Mouse (Mus musculus) G1E (cell line): ENCODE data around the gene C1rl. TPM values are rescaled to one million over a fixed set of nuclear protein-coding genes. Genes with fewer than 3 reads are reported as not detected.
"Not testable (repeated sequence)": the region's sequence is repeated elsewhere in the genome, so short reads cannot be mapped to it uniquely, and the experiment has no call there.

ENCODE experiments used
- ATAC-seq: 2 replicates; pipeline ENCODE4 v1.8.0; 2016; ENCODE audit warnings: mild to moderate bottlenecking; ENCODE audit not compliant: insufficient number of reproducible peaks, poor library complexity, low FRiP score, severe bottlenecking; ENCODE audit errors: extremely low read depth
- DNase-seq: peaks from one replicate; pipeline ENCODE4 v3.0.0; 2012; ENCODE audit warnings: low spot score
- H3K27me3 ChIP-seq: 2 replicates; pipeline ENCODE4 v1.6.1; 2012; ENCODE audit warnings: mild to moderate bottlenecking, low read length, inconsistent platforms; ENCODE audit not compliant: insufficient read depth
- H3K36me3 ChIP-seq: replicated peaks from 2 replicates; pipeline ENCODE3; 2012; ENCODE audit warnings: mild to moderate bottlenecking, inconsistent platforms
- H3K4me1 ChIP-seq: 2 replicates; pipeline ENCODE4 v1.6.1; 2012; ENCODE audit warnings: low read depth, low read length, inconsistent platforms, mixed read lengths; ENCODE audit not compliant: insufficient read depth
- H3K4me3 ChIP-seq: 2 replicates; pipeline ENCODE4 v1.5.1; 2012; ENCODE audit warnings: low read depth, mild to moderate bottlenecking, inconsistent platforms, low read length, moderate library complexity, mixed read lengths
- H3K9me3 ChIP-seq: replicated peaks from 2 replicates; pipeline ENCODE4 v1.6.1; 2012; ENCODE audit warnings: inconsistent platforms
- CTCF ChIP-seq: IDR thresholded peaks from 2 replicates; pipeline ENCODE4 v1.5.1; 2012; ENCODE audit warnings: low read depth, low read length, inconsistent platforms, mixed read lengths
- GATA1 ChIP-seq: IDR thresholded peaks from 2 replicates; pipeline ENCODE4 v1.6.1; 2012; ENCODE audit warnings: borderline replicate concordance, low read length, inconsistent platforms, mixed read lengths
- GATA2 ChIP-seq: IDR thresholded peaks from 2 replicates; pipeline ENCODE4 v1.6.1; 2012; ENCODE audit warnings: low read depth, low read length, inconsistent platforms, borderline replicate concordance
- POLR2AphosphoS5 ChIP-seq: IDR thresholded peaks from 2 replicates; pipeline ENCODE4 v1.6.1; 2012; ENCODE audit warnings: low read depth, low read length, inconsistent platforms; ENCODE audit not compliant: insufficient replicate concordance
- TAL1 ChIP-seq: conservative IDR thresholded peaks from 2 replicates; pipeline ENCODE4 v1.6.1; 2012; ENCODE audit warnings: low read depth, low read length, inconsistent platforms, mixed read lengths
- polyA plus RNA-seq: library from polyadenylated mRNA; stranded (reverse); fragments of >175 nt; gene quantifications from 2 replicates; pipeline ENCODE4 v1.2.3, GENCODE M21; 2012
- total RNA-seq, 2 experiments: library from RNA; stranded (forward) in 1 of 2; stranded (reverse) in 1 of 2; fragments of 200-1000 nt in 1 of 2; fragments of >200 nt in 1 of 2; fragmentation: Nextera tagmentation in 1 of 2; gene quantifications; 2 replicates each; pipeline ENCODE4 v1.2.3; 2014 to 2017

The C1rl gene
- total and polyA plus RNA-seq, 3 experiments, result 0.05 to 0.10 TPM; not detected in 1

- Histone ChIP-seq H3K4me1 (peaks cover 13% of the 10 kb centered on the region), H3K27me3 (peaks cover 12% of the 10 kb centered on the region; the same call in 1 of the 2 replicates)
Measured at GRCm38 (mm10) chr6:124477221-124477655, 15.7 kb upstream of the C1rl start.

GRCm38 (mm10) chr6:124477922-124478651, 14.8 kb upstream of the C1rl start:
- ATAC-seq, result no peak
- TF ChIP-seq GATA1 (no peak), GATA2 (no peak), POLR2AphosphoS5 (no peak), CTCF (no peak), TAL1 (no peak)

More at GRCm38 (mm10) chr6:124477221-124477655, 15.7 kb upstream of the C1rl start:
- Histone ChIP-seq H3K9me3 (no peaks in the 10 kb centered on the region), H3K36me3 (no peaks in the 10 kb centered on the region), H3K4me3 (no peak overlapping the region)
- DNase-seq (no peak), ATAC-seq (no peak)
- TF ChIP-seq TAL1, result no peak
- no peak for TF ChIP-seq GATA2
- TF ChIP-seq GATA1, result no peak
- no peak for TF ChIP-seq POLR2AphosphoS5
- TF ChIP-seq CTCF, result no peak

GRCm38 (mm10) chr6:124478874-124479572, 13.9 kb upstream of the C1rl start:
- H3K4me3 ChIP-seq, result no peak overlapping the region
- no peaks in the 10 kb centered on the region for H3K4me1 ChIP-seq
- peaks cover 17% of the 10 kb centered on the region; the same call in 1 of the 2 replicates for H3K27me3 ChIP-seq
- no peaks in the 10 kb centered on the region for H3K36me3 ChIP-seq
- DNase-seq (no peak), ATAC-seq (no peak)
- TF ChIP-seq GATA2 (no peak), CTCF (no peak), GATA1 (no peak), POLR2AphosphoS5 (no peak), TAL1 (no peak)
- H3K9me3 ChIP-seq, result no peaks in the 10 kb centered on the region

More at GRCm38 (mm10) chr6:124477922-124478651, 14.8 kb upstream of the C1rl start:
- Histone ChIP-seq H3K27me3 (peaks cover 14% of the 10 kb centered on the region; the same call in 1 of the 2 replicates), H3K4me3 (no peak overlapping the region), H3K36me3 (no peaks in the 10 kb centered on the region), H3K9me3 (no peaks in the 10 kb centered on the region), H3K4me1 (0 out of 2 replicates have a peak, but pooled peaks cover 4% of the 10 kb centered on the region)
- DNase-seq, result no peak

GRCm38 (mm10) chr6:124479573-124479930, 13.4 kb upstream of the C1rl start:
- no peak for DNase-seq
- ATAC-seq, result no peak
- Histone ChIP-seq H3K9me3 (no peaks in the 10 kb centered on the region), H3K4me1 (no peaks in the 10 kb centered on the region), H3K27me3 (peaks cover 17% of the 10 kb centered on the region; the same call in 1 of the 2 replicates), H3K36me3 (no peaks in the 10 kb centered on the region), H3K4me3 (no peak overlapping the region)
- TF ChIP-seq GATA1 (no peak), POLR2AphosphoS5 (no peak), TAL1 (no peak), CTCF (no peak), GATA2 (no peak)

DNA sequence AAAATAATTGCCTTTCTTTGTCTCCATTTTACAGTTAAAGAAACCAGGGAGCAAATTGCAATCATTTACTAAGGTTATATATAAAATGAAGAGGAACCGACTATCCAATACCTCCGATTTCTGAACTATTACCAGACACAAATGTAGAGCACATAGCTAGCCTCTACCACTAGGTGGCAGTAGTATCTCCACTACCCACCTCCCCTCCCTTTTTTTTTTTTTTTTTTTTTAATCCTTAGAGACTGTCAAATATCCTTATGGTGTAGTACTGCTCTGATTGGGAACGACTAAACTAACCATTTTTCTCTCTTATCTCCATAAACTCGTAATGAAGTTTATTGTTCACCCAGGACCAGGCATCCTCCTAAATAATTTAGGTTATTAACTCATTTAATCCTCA, 12.6 kb upstream of the C1rl start:
- no peaks in the 10 kb centered on the region for H3K4me1 ChIP-seq
- no peak overlapping the region for H3K4me3 ChIP-seq
- TF ChIP-seq GATA1 (no peak), CTCF (peak; percentile 50; the same call in 1 of the 2 replicates)
- H3K27me3 ChIP-seq, result peaks cover 17% of the 10 kb centered on the region; the same call in 1 of the 2 replicates
- no peaks in the 10 kb centered on the region for H3K9me3 ChIP-seq
- H3K36me3 ChIP-seq, result no peaks in the 10 kb centered on the region
- no peak for ATAC-seq
- DNase-seq, result peak; percentile 67

DNA sequence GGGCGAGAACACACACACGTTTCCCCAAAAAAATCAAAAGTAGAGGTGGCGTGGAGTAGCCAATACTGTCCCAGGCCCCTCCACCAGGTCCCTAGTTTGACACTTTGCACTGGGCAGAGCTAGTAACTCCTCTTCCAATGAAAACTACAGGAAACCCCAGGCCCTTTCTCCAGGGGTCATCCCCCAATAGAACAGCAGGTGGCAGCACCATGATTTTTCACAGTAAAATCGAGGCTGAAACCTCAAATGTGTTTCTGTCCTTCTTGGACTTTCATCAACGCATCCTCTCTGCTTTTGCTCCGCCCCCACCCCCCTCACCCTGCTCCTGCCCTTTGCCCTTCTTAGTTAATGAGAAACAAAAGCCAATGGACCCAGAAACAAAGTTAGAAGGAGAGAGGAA, 11.3 kb upstream of the C1rl start:
- no peaks in the 10 kb centered on the region for H3K4me1 ChIP-seq
- no peaks in the 10 kb centered on the region for H3K36me3 ChIP-seq
- peaks cover 17% of the 10 kb centered on the region; the same call in 1 of the 2 replicates for H3K27me3 ChIP-seq
- H3K4me3 ChIP-seq, result no peak overlapping the region
- H3K9me3 ChIP-seq, result no peaks in the 10 kb centered on the region
- ATAC-seq (no peak; the same call in 1 of the 2 replicates), DNase-seq (peak; percentile 56)
- TF ChIP-seq GATA1, result no peak
- no peak for TF ChIP-seq POLR2AphosphoS5
- peak; percentile 15; the same call in 1 of the 2 replicates for TF ChIP-seq CTCF

- not testable (repeated sequence) for ATAC-seq, H3K4me3 ChIP-seq, H3K27me3 ChIP-seq, H3K9me3 ChIP-seq, H3K36me3 ChIP-seq, DNase-seq, H3K4me1 ChIP-seq
Measured at GRCm38 (mm10) chr6:124483831-124484230, 9.1 kb upstream of the C1rl start.
